Mouse (Mus musculus) lung, postnatal 0 days (tissue): Measurements from ENCODE around the gene Ampd3.

Source experiments
- CTCF ChIP-seq: IDR thresholded peaks from 2 replicates; pipeline ENCODE4 v1.5.1; 2016; ENCODE audit warnings: antibody characterized with exemption, mild to moderate bottlenecking
- EP300 ChIP-seq: IDR thresholded peaks from 2 replicates; pipeline ENCODE4 v1.6.1; 2016; ENCODE audit warnings: antibody characterized with exemption, mild to moderate bottlenecking, control low read depth

- TF ChIP-seq EP300 (no peak), CTCF (no peak)
These were observed 12.5 kb downstream of the Ampd3 start for GRCm38 (mm10) chr7:110780520-110780919.
